Mouse (Mus musculus) heart, postnatal 0 days (tissue): ENCODE measurements around the gene 4930438A08Rik. TPM values are rescaled to one million over a fixed set of nuclear protein-coding genes. Genes with fewer than 3 reads are reported as not detected.
"Not testable (repeated sequence)": the region's sequence is repeated elsewhere in the genome, so short reads cannot be mapped to it uniquely, and the experiment has no call there.

ENCODE experiments used
- ATAC-seq: fragments of 200-750 bp; cut with Nextera tagmentation; 2 replicates; pipeline ENCODE4 v1.8.0; 2017; ENCODE audit warnings: low read depth, moderate number of reproducible peaks, moderate library complexity; ENCODE audit not compliant: insufficient read depth
- DNase-seq: peaks from one replicate; pipeline ENCODE4 v3.0.0-alpha.2; 2016; ENCODE audit warnings: low spot score
- H3K27ac ChIP-seq: fragments of 300-500 bp; sonication (generic); 2 replicates; pipeline ENCODE4 v1.5.1; 2014; ENCODE audit warnings: low read depth, mild to moderate bottlenecking
- H3K27me3 ChIP-seq: fragments of 300-500 bp; sonication (generic); 2 replicates; pipeline ENCODE4 v1.6.1; 2014; ENCODE audit warnings: low read length, mixed read lengths; ENCODE audit not compliant: control insufficient read depth, insufficient read depth
- H3K36me3 ChIP-seq: fragments of 300-500 bp; sonication (generic); replicated peaks from 2 replicates; pipeline ENCODE4 v1.6.1; 2014; ENCODE audit warnings: low read length, mixed read lengths; ENCODE audit not compliant: control insufficient read depth, insufficient read depth
- H3K4me1 ChIP-seq: fragments of 300-500 bp; sonication (generic); 2 replicates; pipeline ENCODE4 v1.6.1; 2014; ENCODE audit warnings: antibody characterized with exemption; ENCODE audit not compliant: control insufficient read depth, insufficient read depth
- H3K4me2 ChIP-seq: fragments of 300-500 bp; sonication (generic); 2 replicates; pipeline ENCODE4 v1.6.1; 2014; ENCODE audit warnings: low read depth, mild to moderate bottlenecking, low read length, moderate library complexity
- H3K4me3 ChIP-seq: fragments of 300-500 bp; sonication (generic); 2 replicates; pipeline ENCODE4 v1.5.1; 2014; ENCODE audit warnings: low read depth, low read length
- H3K9ac ChIP-seq: fragments of 300-500 bp; sonication (generic); replicated peaks from 2 replicates; pipeline ENCODE4 v1.6.1; 2014; ENCODE audit warnings: low read depth, low read length, mixed read lengths
- H3K9me3 ChIP-seq: fragments of 300-500 bp; sonication (generic); replicated peaks from 2 replicates; pipeline ENCODE4 v1.6.1; 2016; ENCODE audit warnings: low read length; ENCODE audit not compliant: control insufficient read depth
- CTCF ChIP-seq: IDR thresholded peaks from 2 replicates; pipeline ENCODE4 v1.5.1; 2016; ENCODE audit warnings: antibody characterized with exemption, control low read depth, low read depth
- EP300 ChIP-seq: IDR thresholded peaks from 2 replicates; pipeline ENCODE4 v1.6.1; 2016; ENCODE audit warnings: antibody characterized with exemption, low read depth
- WGBS: fragments of 180-500 bp; shearing (Covaris S2); extraction: QIAGEN DNeasy Blood & Tissue Kit; methylation state at CpG from one replicate; pipeline ENCODE4 v1.1.7; 2014; 5-methylcytosine and 5-hydroxymethylcytosine counted together
- polyA plus RNA-seq: library from polyadenylated mRNA; unstranded; fragments of >200 nt; fragmentation: Nextera tagmentation; extraction: Ambion mirVana; gene quantifications from 2 replicates; pipeline ENCODE4 v1.2.1, GENCODE M21; 2015
- total RNA-seq: library from RNA; depleted of rRNA; stranded (reverse); fragments of >200 nt; gene quantifications from 2 replicates; pipeline ENCODE4 v1.2.3, GENCODE M21; 2014; ENCODE audit warnings: low replicate concordance

Gene 4930438A08Rik
- total and polyA plus RNA-seq, 2 experiments from 2014 or later = not detected

- WGBS = under 1% methylated on average over 36 of the region's 36 CpGs
- ATAC-seq = peak; percentile 89
- H3K4me3 ChIP-seq = peak overlapping the region; percentile 59
- H3K4me2 ChIP-seq = peak overlapping the region; percentile 65
- peak overlapping the region; percentile 62 for H3K9ac ChIP-seq
- DNase-seq = peak; percentile 96
- TF ChIP-seq EP300 (peak; percentile 42; the same call in 1 of the 2 replicates), CTCF (peak; percentile 86)
- no peaks in the 10 kb centered on the region for H3K27me3 ChIP-seq
- H3K9me3 ChIP-seq = no peaks in the 10 kb centered on the region
- peak overlapping the region; percentile 89 for H3K27ac ChIP-seq
- H3K4me1 ChIP-seq = peaks cover 4% of the 10 kb centered on the region; the same call in 1 of the 2 replicates
- H3K36me3 ChIP-seq = no peaks in the 10 kb centered on the region
These were observed 27.5 kb downstream of the 4930438A08Rik start for GRCm38 (mm10) chr11:58301837-58302754.

GRCm38 (mm10) chr11:58302774-58303445, 28.3 kb downstream of the 4930438A08Rik start:
- TF ChIP-seq EP300 = no peak
- no peak for TF ChIP-seq CTCF
- H3K9ac ChIP-seq = peak overlapping the region; percentile 62
- H3K36me3 ChIP-seq = no peaks in the 10 kb centered on the region
- no peak for DNase-seq
- peak overlapping the region; percentile 65 for H3K4me2 ChIP-seq
- H3K4me3 ChIP-seq = peak overlapping the region; percentile 59
- peak overlapping the region; percentile 89 for H3K27ac ChIP-seq
- no peaks in the 10 kb centered on the region for H3K9me3 ChIP-seq
- no peaks in the 10 kb centered on the region for H3K27me3 ChIP-seq
- peaks cover 11% of the 10 kb centered on the region for H3K4me1 ChIP-seq
- 1% methylated on average over 26 of the region's 26 CpGs for WGBS
- ATAC-seq = peak; percentile 34

GRCm38 (mm10) chr11:58303594-58303993, 29.0 kb downstream of the 4930438A08Rik start:
- Histone ChIP-seq H3K4me2 (peak overlapping the region; percentile 23; the same call in 1 of the 2 replicates), H3K9me3 (no peaks in the 10 kb centered on the region), H3K4me3 (no peak overlapping the region), H3K27ac (no peak overlapping the region), H3K9ac (no peak overlapping the region), H3K4me1 (peaks cover 11% of the 10 kb centered on the region), H3K36me3 (no peaks in the 10 kb centered on the region), H3K27me3 (no peaks in the 10 kb centered on the region)
- DNase-seq = no peak
- no peak for ATAC-seq
- TF ChIP-seq EP300 (no peak), CTCF (no peak)
- 50% methylated on average over 7 of the region's 7 CpGs for WGBS

- not testable (repeated sequence) for H3K27me3 ChIP-seq, DNase-seq, H3K4me2 ChIP-seq, H3K36me3 ChIP-seq, H3K9ac ChIP-seq, ATAC-seq, H3K9me3 ChIP-seq, H3K4me3 ChIP-seq, H3K27ac ChIP-seq
- WGBS = 90% methylated on average over 8 of the region's 8 CpGs
- peaks cover 11% of the 10 kb centered on the region for H3K4me1 ChIP-seq
These were observed 30.7 kb downstream of the 4930438A08Rik start for GRCm38 (mm10) chr11:58305299-58305698.

- H3K4me3 ChIP-seq = peak within 1 kb of the TSS; percentile 45
- H3K27me3 ChIP-seq = no peaks in the 10 kb centered on the region
- no peak within 1 kb of the TSS for H3K27ac ChIP-seq
- peak; percentile 94 for DNase-seq
- no peak for TF ChIP-seq EP300
- TF ChIP-seq CTCF = no peak
- no peaks in the 10 kb centered on the region for H3K36me3 ChIP-seq
- peak; percentile 61 for ATAC-seq
- peaks cover 11% of the 10 kb centered on the region for H3K4me1 ChIP-seq
- H3K9me3 ChIP-seq = no peaks in the 10 kb centered on the region
- H3K4me2 ChIP-seq = peak within 1 kb of the TSS; percentile 83
- H3K9ac ChIP-seq = peak within 1 kb of the TSS; percentile 38
- under 1% methylated on average over 34 of the region's 34 CpGs for WGBS
These were observed 32.3 kb downstream of the 4930438A08Rik start, which contains the start of gene Zfp692 for GRCm38 (mm10) chr11:58306860-58307308. TSS of gene Zfp692 (plus strand) at chr11:58307069.
